Mouse (Mus musculus) Muller cell, postnatal 12 days (primary cell): ENCODE results near the gene Ssr1.

ENCODE experiments used
- DNase-seq: peaks from one replicate; pipeline ENCODE4 v3.0.0-alpha.2; 2015; ENCODE audit errors: inconsistent ontology term

Ssr1 gene

GRCm38 (mm10) chr13:37918336-37919261, 75.4 kb downstream of the Ssr1 start:
- DNase-seq = no peak
